Mouse (Mus musculus) cerebellum, postnatal 10 days (tissue): ENCODE data around the gene Supt6.

Experiments
- DNase-seq, 2 experiments: peaks; one replicate each; pipeline ENCODE4 v3.0.0; 2021; ENCODE audit warnings: mixed read lengths in 2 of 2

Gene Supt6

GRCm38 (mm10) chr11:78165761-78166109 is 80.1 kb downstream of the Supt6 start:
- DNase-seq: peak in 1 of 2 experiments; percentile 69

DNA sequence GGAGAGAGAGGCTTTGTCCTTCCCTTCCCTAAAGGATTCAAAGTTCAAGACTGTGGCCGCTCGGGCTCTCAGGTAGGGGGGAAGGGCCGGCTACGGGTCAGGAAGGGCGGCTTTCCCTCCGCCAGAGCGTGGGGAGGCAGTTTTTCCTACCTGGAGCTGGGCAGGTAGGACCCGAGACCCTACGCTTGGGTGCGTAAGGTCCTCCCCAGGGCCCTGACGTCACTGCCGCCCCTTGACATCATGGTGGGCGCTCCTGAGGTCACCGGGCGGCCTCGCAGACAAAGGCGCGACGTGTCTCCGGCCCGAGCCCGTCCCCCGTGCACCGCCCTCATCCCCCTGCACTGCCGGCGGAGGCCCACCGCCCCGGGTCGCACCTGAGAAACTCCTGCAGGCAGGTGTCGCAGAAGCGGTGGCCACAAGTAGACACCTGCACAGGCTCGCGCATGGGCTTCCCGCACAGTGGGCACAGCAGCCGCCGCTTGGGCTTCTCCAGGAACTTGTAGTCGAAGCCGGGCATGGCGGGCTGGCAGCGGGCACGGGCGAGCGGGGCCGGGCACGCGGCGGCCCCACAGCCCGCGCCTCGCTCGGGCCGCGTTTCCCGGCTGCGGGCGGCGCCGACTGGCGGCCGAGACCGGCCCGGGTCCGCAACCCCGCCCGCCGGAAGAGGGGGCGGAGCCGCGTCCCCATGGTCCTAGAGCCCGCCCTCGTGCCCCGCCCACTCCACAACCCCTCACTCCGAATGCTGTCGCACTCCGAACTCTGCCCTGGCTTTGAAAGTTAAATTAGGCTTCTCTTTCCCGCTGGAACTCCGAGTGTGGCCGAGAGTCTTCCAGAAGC is 80.6 kb downstream of the Supt6 start, which contains the start of gene Traf4:
TSS of gene Traf4 (minus strand) at position 666 of the 837 bp plus-strand sequence.
- DNase-seq: peak; percentile 90 to 94

DNA sequence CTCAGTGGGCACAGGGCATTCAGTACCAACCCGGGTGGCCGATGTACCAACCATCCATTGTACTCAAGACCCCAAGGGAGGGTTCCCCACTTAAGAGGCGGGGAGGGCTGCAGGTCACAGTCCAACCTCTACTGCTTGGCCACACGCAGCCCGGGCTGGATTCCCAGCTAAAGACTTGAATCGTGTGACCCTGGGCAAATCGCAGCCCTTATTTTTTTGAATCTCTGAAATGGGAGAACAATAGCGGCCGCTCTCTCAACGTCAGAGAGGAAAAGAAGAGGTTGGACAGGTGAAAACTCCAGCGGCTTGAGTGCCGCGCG is 81.2 kb downstream of the Supt6 start:
- DNase-seq: no peak

DNA sequence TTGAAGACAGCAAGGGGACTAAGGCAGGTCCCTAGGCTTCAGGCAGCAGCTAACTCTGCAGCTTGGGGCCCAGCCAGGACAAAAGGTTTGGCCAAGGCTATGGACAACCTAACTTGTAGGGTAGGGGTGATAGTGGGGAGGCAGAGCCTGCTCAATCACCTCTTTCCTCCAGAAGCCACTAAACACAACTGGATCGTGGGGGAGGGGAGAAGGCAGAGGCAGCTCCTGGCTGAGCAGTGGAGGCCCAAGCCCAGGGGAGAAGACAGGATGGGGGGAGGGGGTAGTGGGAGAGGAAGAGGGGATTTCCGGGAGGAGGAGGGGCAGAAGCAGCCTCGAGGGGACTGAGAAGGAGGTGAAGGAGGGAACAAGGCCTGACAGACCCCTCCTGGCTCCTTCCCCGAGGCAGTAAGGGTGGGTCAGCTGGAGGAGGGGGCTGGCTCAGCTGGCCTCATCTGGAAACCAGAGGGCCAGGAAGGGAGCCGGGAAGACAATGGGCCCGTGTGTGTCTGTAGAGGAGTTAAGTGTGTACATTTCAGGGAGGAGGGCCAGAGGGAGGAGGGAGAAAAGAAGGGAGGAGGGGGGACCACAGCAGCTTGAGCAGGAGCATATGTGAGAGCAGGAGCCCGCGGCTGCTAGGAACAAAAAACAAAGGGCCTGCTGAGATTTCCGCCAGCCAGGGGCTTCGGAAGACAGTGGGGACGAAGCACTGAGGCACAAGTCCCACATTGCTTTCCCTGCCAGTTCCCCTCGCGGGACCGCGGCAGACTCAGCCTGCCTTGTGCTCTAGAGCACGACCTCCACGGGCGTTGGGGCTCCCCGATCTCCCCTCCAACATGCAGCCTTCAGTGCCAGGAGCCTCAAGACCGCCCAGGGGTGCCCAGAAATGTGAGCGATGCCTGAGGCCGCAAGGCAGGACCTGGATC is 81.8 kb downstream of the Supt6 start:
- peak; percentile 63 to 70 for DNase-seq

- no peak for DNase-seq
These were observed 82.7 kb downstream of the Supt6 start for GRCm38 (mm10) chr11:78163045-78163444.

- peak; percentile 81 to 85 for DNase-seq
These were observed 83.3 kb downstream of the Supt6 start for GRCm38 (mm10) chr11:78162504-78162903.

GRCm38 (mm10) chr11:78161968-78162367 is 83.8 kb downstream of the Supt6 start:
- peak; percentile 65 to 78 for DNase-seq

DNA sequence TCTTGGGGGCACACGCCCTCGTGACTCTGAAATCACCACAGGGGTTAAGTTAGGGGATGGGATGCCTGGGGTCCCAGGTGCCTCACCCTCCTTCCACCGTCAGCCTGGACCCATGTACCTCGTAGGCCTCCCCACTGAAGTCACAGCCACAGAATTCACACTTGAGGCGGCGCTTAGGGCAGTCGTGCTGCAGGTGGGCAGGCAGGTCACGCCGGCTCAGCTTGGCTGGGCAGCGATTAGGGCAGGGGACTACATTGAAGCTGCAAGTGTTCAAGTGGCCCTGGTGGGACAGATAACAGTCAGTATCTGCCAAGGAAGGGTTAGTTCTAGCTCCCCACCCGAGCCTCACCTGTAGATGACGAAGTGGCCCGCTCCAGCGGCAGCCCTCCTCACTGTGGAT is 84.6 kb downstream of the Supt6 start:
- DNase-seq: no peak

- no peak for DNase-seq
These were observed 85.1 kb downstream of the Supt6 start for GRCm38 (mm10) chr11:78160675-78161074.

- DNase-seq: no peak
These were observed 85.6 kb downstream of the Supt6 start for GRCm38 (mm10) chr11:78160171-78160570.

- DNase-seq: no peak
These were observed 86.2 kb downstream of the Supt6 start for GRCm38 (mm10) chr11:78159557-78159956.

DNA sequence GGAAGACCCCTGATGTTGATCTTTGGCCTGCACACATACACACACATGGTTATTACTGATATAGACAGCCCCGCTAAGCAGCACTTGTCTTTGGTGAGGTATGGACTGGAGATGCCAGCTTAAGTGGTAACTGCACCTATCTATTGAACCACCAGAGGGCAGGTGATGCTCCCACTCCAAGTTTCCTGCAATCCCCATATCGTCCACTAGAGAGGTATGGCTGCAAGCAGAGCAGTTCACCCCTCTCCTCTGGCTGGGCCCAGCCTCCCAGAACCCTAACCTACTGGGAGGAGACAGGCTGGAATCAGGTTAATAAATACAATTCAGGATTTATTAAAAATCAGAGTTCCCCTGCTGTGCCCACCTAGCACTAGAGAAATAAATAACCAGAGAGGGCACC is 86.7 kb downstream of the Supt6 start:
- DNase-seq: peak; percentile 90 to 94
